Mouse (Mus musculus) forebrain, embryonic 13.5 days (tissue): ENCODE results near the gene Cnnm3. TPM values are rescaled to one million over a fixed set of nuclear protein-coding genes. Genes with fewer than 3 reads are reported as not detected.
A peak's percentile ranks its signal among the peaks of the same experiment; 100 is the strongest.

ENCODE experiments used
- ATAC-seq: fragments of 200-750 bp; cut with Nextera tagmentation; 2 replicates; pipeline ENCODE4 v1.8.0; 2017
- H3K27ac ChIP-seq: fragments of 300-500 bp; sonication (generic); 2 replicates; pipeline ENCODE4 v1.5.1; 2015; ENCODE audit warnings: inconsistent platforms, mild to moderate bottlenecking, moderate library complexity
- H3K27me3 ChIP-seq: fragments of 300-500 bp; sonication (generic); 2 replicates; pipeline ENCODE4 v1.6.1; 2015; ENCODE audit warnings: mild to moderate bottlenecking, inconsistent platforms
- H3K36me3 ChIP-seq: fragments of 300-500 bp; sonication (generic); 2 replicates; pipeline ENCODE4 v1.6.1; 2015; ENCODE audit warnings: mild to moderate bottlenecking, inconsistent platforms; ENCODE audit not compliant: poor library complexity, severe bottlenecking
- H3K4me1 ChIP-seq: fragments of 300-500 bp; sonication (generic); 2 replicates; pipeline ENCODE4 v1.6.1; 2015; ENCODE audit warnings: inconsistent platforms
- H3K4me2 ChIP-seq: fragments of 300-500 bp; sonication (generic); 2 replicates; pipeline ENCODE4 v1.6.1; 2015; ENCODE audit warnings: inconsistent platforms, mild to moderate bottlenecking, moderate library complexity
- H3K4me3 ChIP-seq: fragments of 300-500 bp; sonication (generic); 2 replicates; pipeline ENCODE4 v1.5.1; 2015; ENCODE audit warnings: mild to moderate bottlenecking, inconsistent platforms
- H3K9ac ChIP-seq: fragments of 300-500 bp; sonication (generic); 2 replicates; pipeline ENCODE4 v1.6.1; 2015; ENCODE audit warnings: mild to moderate bottlenecking, inconsistent platforms
- H3K9me3 ChIP-seq: fragments of 300-500 bp; sonication (generic); replicated peaks from 2 replicates; pipeline ENCODE4 v1.6.1; 2016; ENCODE audit warnings: inconsistent platforms
- WGBS: fragments of 180-500 bp; shearing (Covaris S2); methylation state at CpG from one replicate; pipeline ENCODE4 v1.1.7; 2015; 5-methylcytosine and 5-hydroxymethylcytosine counted together
- polyA plus RNA-seq: library from polyadenylated mRNA; unstranded; fragments of >200 nt; fragmentation: Nextera tagmentation; extraction: Ambion mirVana; gene quantifications from 2 replicates; pipeline ENCODE4 v1.2.1, GENCODE M21; 2015

Gene Cnnm3
- polyA plus RNA-seq, 1 experiment from 2014 or later, result 5.3 TPM

DNA sequence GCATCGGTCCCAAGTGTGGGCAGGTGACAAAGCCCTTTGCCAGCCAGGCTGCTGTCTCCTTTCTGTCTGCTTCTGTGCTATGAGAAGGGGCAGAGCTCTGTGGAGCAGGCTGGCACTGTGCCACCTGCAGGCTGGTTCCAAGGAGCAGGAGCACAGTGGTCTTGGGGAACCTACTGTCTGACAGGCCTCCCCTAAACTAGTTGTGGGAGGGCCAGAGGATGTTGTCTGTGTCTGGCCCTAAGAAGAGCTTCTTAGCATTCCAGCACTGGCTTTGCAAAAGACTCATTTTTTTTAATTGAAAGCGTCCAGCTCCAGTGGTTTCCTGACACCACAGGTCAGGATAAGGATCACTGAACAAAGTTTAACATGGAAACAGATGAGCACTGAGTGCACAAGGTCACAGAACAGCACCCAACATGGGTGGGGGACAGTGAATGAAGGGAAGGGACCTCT is 33.3 kb upstream of the Cnnm3 start:
- no peaks in the 10 kb centered on the region for H3K27me3 ChIP-seq
- no peak overlapping the region for H3K27ac ChIP-seq
- no peaks in the 10 kb centered on the region for H3K36me3 ChIP-seq
- 68% methylated on average over 2 of the region's 2 CpGs for WGBS
- H3K9ac ChIP-seq, result peak overlapping the region; percentile 30
- H3K4me3 ChIP-seq, result no peak overlapping the region
- H3K4me2 ChIP-seq, result no peak overlapping the region
- H3K9me3 ChIP-seq, result no peaks in the 10 kb centered on the region
- peaks cover 45% of the 10 kb centered on the region for H3K4me1 ChIP-seq
- peak; percentile 34; the same call in 1 of the 2 replicates for ATAC-seq

DNA sequence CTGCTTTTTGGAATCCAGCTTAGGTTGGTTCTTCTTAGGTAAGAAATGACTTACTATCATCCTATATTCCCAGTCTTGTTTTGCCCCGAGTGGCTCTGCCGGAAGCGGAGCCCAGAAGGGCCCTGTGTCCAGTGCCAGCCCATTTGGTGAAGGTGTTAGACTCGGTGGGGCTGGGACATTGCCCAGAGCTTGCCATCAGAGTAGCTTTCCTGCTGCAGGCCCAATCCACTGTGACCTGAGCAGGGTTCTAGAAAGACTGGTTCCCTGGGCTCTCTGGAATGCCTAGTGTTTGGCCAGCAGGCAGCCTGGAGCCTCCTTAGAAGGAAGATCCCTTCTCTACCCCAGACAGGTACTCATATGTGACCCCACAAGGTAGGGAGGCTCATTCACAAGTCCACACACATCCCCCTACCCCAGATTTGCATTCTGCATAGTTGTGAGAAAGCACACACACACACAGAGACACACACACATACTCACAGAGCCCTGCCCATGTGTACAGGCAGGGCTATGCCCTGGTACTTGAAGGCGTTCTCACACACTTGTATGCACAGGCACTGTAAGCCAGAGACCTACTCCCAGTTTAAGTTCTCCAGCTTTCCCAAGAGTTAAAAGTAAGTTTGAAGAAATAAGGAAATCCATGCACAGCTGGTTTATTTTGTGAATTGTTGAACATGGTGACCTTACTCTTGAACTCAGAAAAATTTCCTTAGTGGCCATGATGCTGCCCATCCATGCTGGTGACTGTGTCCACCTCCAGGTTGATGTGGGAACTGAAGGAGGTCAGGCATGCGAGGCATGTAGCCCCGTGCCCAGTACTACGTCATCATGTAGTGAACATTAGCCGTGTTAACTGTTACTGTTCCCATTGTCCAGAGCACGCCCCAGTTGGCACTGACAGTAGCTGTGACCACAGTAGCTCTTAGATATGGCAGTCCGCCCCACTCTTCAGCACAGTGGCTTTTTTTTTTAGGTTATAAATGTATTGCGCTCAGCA is 31.5 kb upstream of the Cnnm3 start:
- no peaks in the 10 kb centered on the region for H3K27me3 ChIP-seq
- WGBS, result 86% methylated on average over 12 of the region's 12 CpGs

GRCm38 (mm10) chr1:36483825-36484224 is 27.8 kb upstream of the Cnnm3 start:
- 65% methylated on average over 4 of the region's 4 CpGs for WGBS
- Histone ChIP-seq H3K4me3 (no peak overlapping the region), H3K4me1 (0 out of 2 replicates have a peak, but pooled peaks cover 2% of the 10 kb centered on the region), H3K9ac (no peak overlapping the region), H3K36me3 (no peaks in the 10 kb centered on the region), H3K9me3 (no peaks in the 10 kb centered on the region), H3K27me3 (no peaks in the 10 kb centered on the region), H3K27ac (no peak overlapping the region), H3K4me2 (no peak overlapping the region)
- ATAC-seq, result no peak

More for the DNA sequence above, 31.5 kb upstream of the Cnnm3 start:
- H3K4me1 ChIP-seq, result peaks cover 29% of the 10 kb centered on the region
- no peaks in the 10 kb centered on the region for H3K36me3 ChIP-seq
- H3K4me2 ChIP-seq, result no peak overlapping the region
- H3K9me3 ChIP-seq, result no peaks in the 10 kb centered on the region
- ATAC-seq, result no peak
- H3K27ac ChIP-seq, result no peak overlapping the region
- H3K9ac ChIP-seq, result no peak overlapping the region
- no peak overlapping the region for H3K4me3 ChIP-seq

GRCm38 (mm10) chr1:36485080-36485479 is 26.6 kb upstream of the Cnnm3 start:
- no peaks in the 10 kb centered on the region for H3K36me3 ChIP-seq
- WGBS, result 89% methylated on average over 7 of the region's 7 CpGs
- H3K27me3 ChIP-seq, result no peaks in the 10 kb centered on the region
- ATAC-seq, result no peak
- H3K9ac ChIP-seq, result no peak overlapping the region
- no peak overlapping the region for H3K4me2 ChIP-seq
- no peaks in the 10 kb centered on the region for H3K9me3 ChIP-seq
- H3K27ac ChIP-seq, result no peak overlapping the region
- H3K4me3 ChIP-seq, result no peak overlapping the region
- 0 out of 2 replicates have a peak, but pooled peaks cover 2% of the 10 kb centered on the region for H3K4me1 ChIP-seq

DNA sequence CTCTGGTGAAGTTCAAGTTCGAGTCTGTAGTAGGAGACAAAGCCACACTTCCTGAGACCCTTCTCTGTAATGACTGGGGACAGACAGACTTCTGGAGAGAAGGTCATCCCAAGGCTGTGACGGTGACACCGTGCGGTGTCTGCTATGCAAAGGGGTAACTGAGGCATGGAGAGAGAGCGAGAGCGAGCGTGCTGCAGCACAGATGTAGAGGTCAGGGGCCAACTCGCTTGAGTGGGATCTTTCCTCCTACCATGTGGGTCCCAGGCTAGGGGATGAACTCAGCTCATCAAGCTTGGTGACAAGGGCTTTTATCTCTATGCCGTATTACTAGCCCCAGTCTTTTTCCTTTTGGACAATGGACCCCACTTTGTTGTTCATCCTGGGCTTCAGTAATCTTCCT is 24.6 kb upstream of the Cnnm3 start:
- no peak overlapping the region for H3K27ac ChIP-seq
- H3K4me3 ChIP-seq, result no peak overlapping the region
- WGBS, result 82% methylated on average over 9 of the region's 9 CpGs
- ATAC-seq, result no peak
- no peaks in the 10 kb centered on the region for H3K9me3 ChIP-seq
- H3K27me3 ChIP-seq, result no peaks in the 10 kb centered on the region
- H3K4me2 ChIP-seq, result no peak overlapping the region
- H3K36me3 ChIP-seq, result no peaks in the 10 kb centered on the region
- H3K9ac ChIP-seq, result no peak overlapping the region
- 0 out of 2 replicates have a peak, but pooled peaks cover 2% of the 10 kb centered on the region for H3K4me1 ChIP-seq

DNA sequence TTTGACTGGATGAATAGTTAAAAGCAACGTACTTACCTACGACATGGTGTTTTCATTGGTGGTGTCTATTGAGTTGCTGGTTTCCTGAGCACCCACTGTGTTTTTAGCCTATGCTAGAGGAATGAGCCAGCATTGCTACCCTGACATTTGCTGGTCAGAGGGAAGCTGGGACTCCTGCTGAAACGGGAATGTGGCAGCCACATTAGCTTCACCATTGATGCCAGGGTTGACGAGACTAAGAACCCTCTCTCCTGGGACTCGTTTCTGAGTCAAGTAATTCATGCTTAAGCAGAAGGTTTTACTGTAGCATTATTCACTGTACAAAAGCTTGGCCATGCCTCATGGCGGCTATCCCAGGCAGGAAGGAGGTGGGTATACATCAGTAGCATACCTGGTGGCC is 22.0 kb upstream of the Cnnm3 start:
- 0 out of 2 replicates have a peak, but pooled peaks cover 4% of the 10 kb centered on the region for H3K4me1 ChIP-seq
- no peak overlapping the region for H3K4me2 ChIP-seq
- no peak overlapping the region for H3K27ac ChIP-seq
- no peaks in the 10 kb centered on the region for H3K36me3 ChIP-seq
- no peaks in the 10 kb centered on the region for H3K27me3 ChIP-seq
- 68% methylated on average over 6 of the region's 6 CpGs for WGBS
- H3K4me3 ChIP-seq, result no peak overlapping the region
- no peak for ATAC-seq
- no peaks in the 10 kb centered on the region for H3K9me3 ChIP-seq
- H3K9ac ChIP-seq, result no peak overlapping the region

DNA sequence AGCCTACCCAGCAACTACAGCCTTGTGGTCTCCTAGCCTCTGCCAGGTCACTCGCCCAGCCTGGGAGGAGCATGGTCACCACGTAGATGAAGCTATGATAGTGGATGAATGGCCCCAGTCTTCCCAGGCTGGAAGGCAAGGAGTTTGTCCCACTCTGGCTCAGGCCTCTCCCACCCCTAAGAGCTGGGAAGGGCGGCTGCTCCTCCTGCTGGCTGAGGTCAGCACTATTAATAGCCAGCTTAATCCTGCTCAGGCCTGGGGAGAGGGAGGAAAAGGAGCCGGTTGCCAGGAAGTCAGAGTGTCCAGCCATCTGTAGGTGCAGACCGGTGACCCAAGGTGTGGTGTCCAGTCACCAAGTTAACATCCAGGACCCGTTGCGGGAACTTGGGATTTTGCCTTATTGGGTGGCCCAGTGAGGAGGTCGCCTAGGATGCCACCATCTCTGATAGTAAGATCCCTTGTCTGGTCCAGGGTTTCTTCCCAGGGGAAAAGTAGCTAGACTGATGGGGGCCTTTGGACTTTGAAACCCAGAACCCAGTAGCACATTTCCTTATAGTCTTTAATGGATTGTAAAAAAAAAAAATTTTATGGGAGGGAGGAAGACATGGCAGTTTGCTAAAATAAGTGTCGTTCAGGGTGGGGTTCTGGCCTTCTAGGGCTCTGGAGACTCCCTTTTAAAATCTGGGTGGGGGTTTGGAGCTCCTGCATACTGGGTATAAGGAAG is 19.1 kb upstream of the Cnnm3 start:
- 50% methylated on average over 9 of the region's 9 CpGs for WGBS
- Histone ChIP-seq H3K9me3 (no peaks in the 10 kb centered on the region), H3K4me2 (no peak overlapping the region), H3K4me3 (no peak overlapping the region), H3K36me3 (no peaks in the 10 kb centered on the region), H3K9ac (no peak overlapping the region), H3K27me3 (no peaks in the 10 kb centered on the region), H3K27ac (no peak overlapping the region), H3K4me1 (0 out of 2 replicates have a peak, but pooled peaks cover 4% of the 10 kb centered on the region)
- peak; percentile 41; the same call in 1 of the 2 replicates for ATAC-seq

GRCm38 (mm10) chr1:36493299-36493698 is 18.4 kb upstream of the Cnnm3 start:
- Histone ChIP-seq H3K9me3 (no peaks in the 10 kb centered on the region), H3K9ac (no peak overlapping the region), H3K27me3 (no peaks in the 10 kb centered on the region), H3K4me1 (0 out of 2 replicates have a peak, but pooled peaks cover 4% of the 10 kb centered on the region), H3K27ac (no peak overlapping the region), H3K4me2 (no peak overlapping the region), H3K4me3 (no peak overlapping the region), H3K36me3 (peaks cover 1% of the 10 kb centered on the region; the same call in 1 of the 2 replicates)
- ATAC-seq, result no peak
- 94% methylated on average over 6 of the region's 6 CpGs for WGBS

- Histone ChIP-seq H3K4me3 (no peak overlapping the region), H3K36me3 (peaks cover 23% of the 10 kb centered on the region), H3K9ac (no peak overlapping the region), H3K4me2 (no peak overlapping the region), H3K27ac (no peak overlapping the region), H3K9me3 (no peaks in the 10 kb centered on the region), H3K27me3 (no peaks in the 10 kb centered on the region), H3K4me1 (0 out of 2 replicates have a peak, but pooled peaks cover 4% of the 10 kb centered on the region)
- WGBS, result 59% methylated on average over 2 of the region's 2 CpGs
- ATAC-seq, result no peak
Observed at GRCm38 (mm10) chr1:36496719-36497118, 14.9 kb upstream of the Cnnm3 start.

DNA sequence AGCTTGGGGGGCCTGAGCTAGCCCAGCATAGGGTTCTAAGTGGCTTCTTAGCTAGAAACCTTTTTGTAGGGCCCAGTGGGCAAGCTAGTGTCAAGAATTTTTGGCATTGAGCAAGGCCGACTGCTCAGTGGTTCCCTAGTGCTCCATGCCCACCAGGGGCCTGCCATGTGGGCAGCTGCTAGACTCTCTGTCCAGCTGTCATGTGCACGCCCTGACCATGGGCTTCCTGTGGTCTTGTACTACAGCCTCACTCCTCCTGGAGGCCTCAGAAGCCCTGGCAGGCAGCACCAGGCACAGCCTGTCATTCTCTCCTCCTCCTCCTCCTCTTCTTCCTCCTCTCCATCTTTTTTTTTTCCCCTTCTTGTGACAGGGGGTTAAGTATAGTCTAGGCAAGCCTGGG is 14.4 kb upstream of the Cnnm3 start:
- H3K9ac ChIP-seq, result no peak overlapping the region
- H3K4me1 ChIP-seq, result 0 out of 2 replicates have a peak, but pooled peaks cover 3% of the 10 kb centered on the region
- H3K4me2 ChIP-seq, result no peak overlapping the region
- 75% methylated on average over 2 of the region's 2 CpGs for WGBS
- no peak for ATAC-seq
- no peaks in the 10 kb centered on the region for H3K9me3 ChIP-seq
- H3K36me3 ChIP-seq, result peaks cover 26% of the 10 kb centered on the region
- H3K4me3 ChIP-seq, result no peak overlapping the region
- no peaks in the 10 kb centered on the region for H3K27me3 ChIP-seq
- H3K27ac ChIP-seq, result no peak overlapping the region

DNA sequence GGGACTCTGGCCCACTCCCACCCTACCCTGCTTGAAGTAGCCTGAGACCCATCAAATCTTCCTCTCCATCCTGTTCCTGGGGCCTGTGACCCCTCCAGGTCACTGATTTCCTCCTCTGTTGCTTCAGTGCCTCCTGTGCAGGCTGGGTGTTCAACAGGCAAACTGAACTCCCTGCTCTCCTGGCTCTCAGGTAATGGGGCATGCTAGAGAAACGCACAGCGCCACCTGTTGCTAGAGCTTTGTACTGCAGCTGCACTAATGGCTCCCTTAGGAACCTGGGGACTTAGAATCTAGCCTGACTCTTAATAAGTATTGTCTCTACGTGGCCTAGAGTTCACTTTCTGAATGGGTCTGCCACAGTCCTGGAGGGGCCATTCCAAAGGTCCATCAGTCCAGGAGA is 10.4 kb upstream of the Cnnm3 start:
- H3K27me3 ChIP-seq, result no peaks in the 10 kb centered on the region
- H3K27ac ChIP-seq, result no peak overlapping the region
- H3K9ac ChIP-seq, result no peak overlapping the region
- ATAC-seq, result peak; percentile 63; the same call in 1 of the 2 replicates
- H3K4me3 ChIP-seq, result no peak overlapping the region
- H3K36me3 ChIP-seq, result peaks cover 35% of the 10 kb centered on the region
- H3K4me1 ChIP-seq, result no peaks in the 10 kb centered on the region
- no peaks in the 10 kb centered on the region for H3K9me3 ChIP-seq
- 10% methylated on average over 3 of the region's 3 CpGs for WGBS
- no peak overlapping the region for H3K4me2 ChIP-seq

DNA sequence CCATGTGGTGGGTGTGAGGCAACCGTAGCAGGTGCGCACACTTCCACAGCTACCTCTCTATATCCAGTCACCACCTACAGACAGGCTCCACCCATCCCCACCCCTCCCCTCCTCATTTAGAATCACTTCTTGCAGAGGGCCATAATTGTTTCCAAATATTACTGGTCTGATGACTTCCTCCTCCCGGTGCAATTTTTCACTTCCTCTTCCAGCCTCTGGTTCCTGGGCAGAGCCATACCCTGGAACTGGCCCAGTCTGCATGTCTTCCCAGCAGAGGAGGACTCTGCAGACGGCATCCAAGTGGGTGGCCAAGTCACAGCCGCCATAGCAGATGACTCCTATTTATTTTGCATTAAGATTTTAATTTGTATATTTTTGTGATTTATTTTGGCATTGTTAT is 3.4 kb upstream of the Cnnm3 start:
- Histone ChIP-seq H3K27me3 (no peaks in the 10 kb centered on the region), H3K4me3 (no peak overlapping the region), H3K4me2 (no peak overlapping the region), H3K36me3 (peaks cover 24% of the 10 kb centered on the region), H3K9ac (no peak overlapping the region), H3K4me1 (peaks cover 5% of the 10 kb centered on the region), H3K9me3 (no peaks in the 10 kb centered on the region), H3K27ac (no peak overlapping the region)
- no peak for ATAC-seq
- 93% methylated on average over 5 of the region's 5 CpGs for WGBS
